Mouse (Mus musculus): ENCODE measurements around the gene Plxna1.

The Plxna1 gene

GRCm38 (mm10) chr6:89285116-89285515, 77.3 kb downstream of the Plxna1 start:
- no peak for DNase-seq (ENCODE audit: low read depth, low spot score)

- DNase-seq (ENCODE audit: low read depth, low spot score), result no peak
These were observed 79.3 kb downstream of the Plxna1 start for GRCm38 (mm10) chr6:89283095-89283494.

GRCm38 (mm10) chr6:89282626-89283025, 79.8 kb downstream of the Plxna1 start:
- no peak for DNase-seq (ENCODE audit: low read depth, low spot score)

- peak; percentile 57 for DNase-seq (ENCODE audit: low read depth, low spot score)
These were observed 80.7 kb downstream of the Plxna1 start for GRCm38 (mm10) chr6:89281492-89282332.

- DNase-seq (ENCODE audit: low read depth, low spot score), result peak; percentile 43
These were observed 81.9 kb downstream of the Plxna1 start for GRCm38 (mm10) chr6:89280555-89280954.

DNA sequence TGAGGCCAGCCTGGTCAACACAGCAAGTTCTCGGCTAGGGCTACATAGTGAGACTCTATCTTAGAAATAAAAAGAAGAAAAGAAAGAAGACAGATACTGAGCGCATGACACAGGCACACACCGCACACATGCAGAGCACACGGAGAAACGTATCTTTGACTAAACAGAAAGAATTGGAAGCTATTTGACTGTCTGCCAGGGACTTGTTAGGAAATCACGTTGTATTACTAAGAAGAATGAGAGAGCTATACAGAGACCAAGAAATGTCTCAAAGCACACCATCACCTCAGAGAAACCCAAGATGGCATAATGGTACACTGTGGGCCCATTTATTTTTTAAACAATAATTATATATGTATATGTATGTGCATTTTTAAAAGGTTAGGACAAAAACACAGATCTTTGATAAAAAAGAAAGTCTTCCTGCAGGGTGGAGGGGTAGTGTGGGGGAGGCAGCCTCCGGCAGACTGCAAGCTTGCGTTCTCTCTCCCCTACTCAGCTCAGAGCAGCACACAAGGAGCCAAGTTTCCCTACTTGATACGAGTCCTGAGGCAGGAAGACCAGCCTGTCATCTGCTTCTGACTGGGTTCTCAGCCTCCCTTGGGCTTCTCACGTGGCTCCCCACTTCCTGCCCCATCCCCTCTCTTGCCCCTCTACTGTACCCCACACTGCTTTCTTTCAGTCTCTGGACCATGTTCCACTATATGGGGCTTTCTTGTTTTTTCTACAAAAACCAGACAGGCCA, 90.5 kb downstream of the Plxna1 start:
- DNase-seq (ENCODE audit: low read depth, low spot score), result peak; percentile 57

DNA sequence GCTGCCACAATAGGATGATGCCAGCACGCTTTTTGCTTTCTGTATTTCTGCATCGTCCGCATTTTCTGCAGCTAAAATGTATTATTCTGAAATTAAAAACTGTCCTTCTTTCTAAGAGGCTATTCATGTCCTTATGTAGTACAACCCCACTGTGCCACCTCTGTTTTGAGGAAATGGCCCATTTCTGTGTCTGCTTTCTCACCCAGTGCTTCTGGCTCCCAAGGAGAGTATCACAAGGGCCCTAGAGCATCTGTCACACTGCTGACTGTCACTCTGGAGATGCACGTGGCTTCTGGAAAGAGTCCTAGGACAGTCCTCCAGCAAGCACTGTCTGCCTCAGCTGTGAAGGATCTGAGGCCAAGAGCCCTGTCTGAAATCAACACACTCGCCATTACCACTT, 95.2 kb downstream of the Plxna1 start:
- DNase-seq (ENCODE audit: low read depth, low spot score), result peak; percentile 27
